In the genomic region with DNA sequence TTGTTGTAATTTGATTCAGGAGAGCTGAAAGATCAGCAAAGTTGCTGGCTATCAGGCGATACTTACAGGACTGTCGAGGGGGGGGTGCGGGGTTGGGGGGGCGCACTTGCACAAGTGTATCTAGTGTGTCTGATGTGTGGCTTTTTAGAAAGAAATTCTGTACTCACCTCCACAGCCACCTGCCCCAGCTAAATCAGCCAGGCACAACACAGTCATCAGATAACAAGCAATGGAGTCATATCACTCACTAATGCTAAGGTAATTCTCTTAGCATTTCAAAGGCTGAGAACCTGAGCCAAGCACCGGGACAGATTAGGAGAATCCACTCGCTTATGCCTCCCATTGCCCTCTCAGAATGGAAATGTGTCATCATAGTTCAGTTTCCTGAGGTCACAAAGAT, we compare ENCODE assay signal across 28 mouse cellular contexts.
DNase-seq lines count a peak whose midpoint lies in the region; ATAC-seq and TF ChIP-seq lines count a peak whose summit lies in the region.
"Had no signal": no experiment of that assay in that cellular context is flagged by ENCODE, and none has a peak within 500 bp of the region (broad histone marks: within the 10 kb centered on the region; RNA-seq: fewer than 3 reads in every experiment).

No protein-coding gene starts in this region.

- H3K4me1 ChIP-seq in midbrain, embryonic 13.5 days (replicated peaks) = no peaks in the 10 kb centered on the region
- H3K4me1 ChIP-seq in midbrain, postnatal 0 days (ENCODE audit: insufficient read depth, low read length) = no peaks in the 10 kb centered on the region
- peaks cover 6% of the 10 kb centered on the region; the same call in 1 of the 2 replicates for H3K4me1 ChIP-seq in midbrain, embryonic 15.5 days
- no peaks in the 10 kb centered on the region for H3K4me1 ChIP-seq in midbrain, embryonic 11.5 days (ENCODE audit: control insufficient read depth, insufficient read depth, low read length)
- H3K4me1 ChIP-seq: embryonic facial prominence, embryonic 13.5 days; embryonic facial prominence, embryonic 15.5 days; forebrain, embryonic 10.5 days; forebrain, embryonic 12.5 days had no signal

- H3K9me3 ChIP-seq in midbrain, embryonic 13.5 days = no peaks in the 10 kb centered on the region
- H3K9me3 ChIP-seq in midbrain, postnatal 0 days (ENCODE audit: low read length) = no peaks in the 10 kb centered on the region
- no peaks in the 10 kb centered on the region for H3K9me3 ChIP-seq in midbrain, embryonic 15.5 days
- H3K9me3 ChIP-seq in midbrain, embryonic 11.5 days (ENCODE audit: control insufficient read depth, low read length) = no peaks in the 10 kb centered on the region
- H3K9me3 ChIP-seq: embryonic facial prominence, embryonic 13.5 days; embryonic facial prominence, embryonic 15.5 days; forebrain, embryonic 10.5 days; forebrain, embryonic 12.5 days; G1E had no signal

- H3K27ac ChIP-seq in midbrain, embryonic 13.5 days = peak overlapping the region; percentile 40; the same call in 1 of the 2 replicates
- H3K27ac ChIP-seq in midbrain, postnatal 0 days (ENCODE audit: low read depth, low read length) = no peak overlapping the region
- H3K27ac ChIP-seq in midbrain, embryonic 15.5 days = peak overlapping the region; percentile 48; the same call in 1 of the 2 replicates
- H3K27ac ChIP-seq in midbrain, embryonic 11.5 days (ENCODE audit: low read depth, low read length) = no peak overlapping the region
- H3K27ac ChIP-seq: embryonic facial prominence, embryonic 13.5 days; embryonic facial prominence, embryonic 15.5 days; forebrain, embryonic 10.5 days; forebrain, embryonic 12.5 days had no signal

- ATAC-seq in midbrain, embryonic 13.5 days = peak; percentile 43; the same call in 1 of the 2 replicates
- no peak for ATAC-seq in midbrain, postnatal 0 days (ENCODE audit: low FRiP score)
- peak; percentile 56; the same call in 1 of the 2 replicates for ATAC-seq in midbrain, embryonic 15.5 days (replicated peaks)
- ATAC-seq in midbrain, embryonic 11.5 days (ENCODE audit: low FRiP score) = no peak
- ATAC-seq: activated CD4-positive, CD25-positive, alpha-beta regulatory T cell, adult 4 months; CD4-positive, CD25-positive, alpha-beta regulatory T cell, adult 4 months; forebrain, embryonic 16.5 days; Patski had no signal

- no peak for TF ChIP-seq CTCF in midbrain, postnatal 0 days (IDR thresholded peaks at IDR 0.05)

- H3K4me3 ChIP-seq in midbrain, embryonic 13.5 days (replicated peaks) = no peak overlapping the region
- H3K4me3 ChIP-seq in midbrain, postnatal 0 days (ENCODE audit: low read depth, low read length) = no peak overlapping the region
- no peak overlapping the region for H3K4me3 ChIP-seq in midbrain, embryonic 15.5 days
- H3K4me3 ChIP-seq in midbrain, embryonic 11.5 days (ENCODE audit: low read depth, low read length) = no peak overlapping the region
- H3K4me3 ChIP-seq: embryonic facial prominence, embryonic 13.5 days; embryonic facial prominence, embryonic 15.5 days; erythroblast, embryonic 14.5 days; forebrain, embryonic 10.5 days; forebrain, embryonic 12.5 days had no signal

- DNase-seq in adrenal gland, adult 2 months = peak; percentile 10
- no peak for DNase-seq in adrenal gland, adult 18-20 months (ENCODE audit: low spot score in 2 of 2)
- DNase-seq in midbrain, postnatal 0 days (ENCODE audit: low spot score) = no peak
- no peak for DNase-seq in midbrain, embryonic 11.5 days (ENCODE audit: low spot score, missing footprints)
- DNase-seq in liver = no peak
- DNase-seq: adrenal gland, adult 8-10 months; adrenal gland, postnatal 14 days; B cell, adult 2 months; cerebellum, adult 11 months; cerebellum, adult 18-20 months; cerebellum, adult 8-10 months; cerebellum, adult 9-11 months; cerebellum, postnatal 14 days; cerebellum, postnatal 36 days; embryo, embryonic 11 days had no signal

- H3K36me3 ChIP-seq in midbrain, embryonic 13.5 days = no peaks in the 10 kb centered on the region
- no peaks in the 10 kb centered on the region for H3K36me3 ChIP-seq in midbrain, postnatal 0 days (ENCODE audit: insufficient read depth, low read length)
- no peaks in the 10 kb centered on the region for H3K36me3 ChIP-seq in midbrain, embryonic 15.5 days (replicated peaks)
- H3K36me3 ChIP-seq in midbrain, embryonic 11.5 days (ENCODE audit: control insufficient read depth, insufficient read depth, low read length) = no peaks in the 10 kb centered on the region
- H3K36me3 ChIP-seq: embryonic facial prominence, embryonic 13.5 days; embryonic facial prominence, embryonic 15.5 days; forebrain, embryonic 10.5 days; forebrain, embryonic 12.5 days; G1E had no signal

- 67% methylated on average over 6 of the region's 6 CpGs for WGBS in midbrain, embryonic 13.5 days
- 46% methylated on average over 6 of the region's 6 CpGs for WGBS in midbrain, postnatal 0 days
- 62% methylated on average over 6 of the region's 6 CpGs for WGBS in midbrain, embryonic 15.5 days
- WGBS in midbrain, embryonic 11.5 days = 74% methylated on average over 6 of the region's 6 CpGs

- no peak overlapping the region for H3K4me2 ChIP-seq in midbrain, embryonic 13.5 days (replicated peaks)
- H3K4me2 ChIP-seq in midbrain, postnatal 0 days (ENCODE audit: low read depth, low read length, poor library complexity, severe bottlenecking) = no peak overlapping the region
- H3K4me2 ChIP-seq in midbrain, embryonic 15.5 days = no peak overlapping the region
- no peak overlapping the region for H3K4me2 ChIP-seq in midbrain, embryonic 11.5 days
- H3K4me2 ChIP-seq: embryonic facial prominence, embryonic 13.5 days; embryonic facial prominence, embryonic 15.5 days; forebrain, embryonic 12.5 days had no signal

- no peaks in the 10 kb centered on the region for H3K27me3 ChIP-seq in midbrain, embryonic 13.5 days
- H3K27me3 ChIP-seq in midbrain, postnatal 0 days (ENCODE audit: insufficient read depth, low read length) = no peaks in the 10 kb centered on the region
- H3K27me3 ChIP-seq in midbrain, embryonic 15.5 days (replicated peaks) = no peaks in the 10 kb centered on the region
- H3K27me3 ChIP-seq in midbrain, embryonic 11.5 days (ENCODE audit: control insufficient read depth, insufficient read depth, low read length) = no peaks in the 10 kb centered on the region
- H3K27me3 ChIP-seq: CH12.LX; embryonic facial prominence, embryonic 13.5 days; embryonic facial prominence, embryonic 15.5 days; forebrain, embryonic 12.5 days; Patski had no signal

- no peak overlapping the region for H3K9ac ChIP-seq in midbrain, embryonic 13.5 days (replicated peaks)
- no peak overlapping the region for H3K9ac ChIP-seq in midbrain, postnatal 0 days (replicated peaks; ENCODE audit: low read length, poor library complexity, severe bottlenecking)
- no peak overlapping the region for H3K9ac ChIP-seq in midbrain, embryonic 15.5 days
- no peak overlapping the region for H3K9ac ChIP-seq in midbrain, embryonic 11.5 days (ENCODE audit: low read length)
- H3K9ac ChIP-seq: embryonic facial prominence, embryonic 13.5 days; embryonic facial prominence, embryonic 15.5 days; forebrain, embryonic 12.5 days had no signal

Comparison
In these comparisons a context has a peak if more than half of its experiments do, and no peak if none do; other contexts are left out.
1. ATAC-seq: peak in midbrain, embryonic 13.5 days (single experiment) and midbrain, embryonic 15.5 days (single experiment); none in midbrain, postnatal 0 days (single experiment) and midbrain, embryonic 11.5 days (single experiment).
2. H3K27ac ChIP-seq: peak in midbrain, embryonic 13.5 days (single experiment) and midbrain, embryonic 15.5 days (single experiment); none in midbrain, postnatal 0 days (single experiment) and midbrain, embryonic 11.5 days (single experiment).